Mouse (Mus musculus) hindbrain, postnatal 0 days (tissue): Measurements from ENCODE around the gene B4galt4. TPM values are rescaled to one million over a fixed set of nuclear protein-coding genes. Genes with fewer than 3 reads are reported as not detected.

Source experiments
- ATAC-seq: fragments of 200-750 bp; cut with Nextera tagmentation; 2 replicates; pipeline ENCODE4 v1.8.0; 2017; ENCODE audit warnings: mild to moderate bottlenecking, moderate TSS enrichment, moderate library complexity
- DNase-seq: peaks from one replicate; pipeline ENCODE4 v3.0.0-alpha.2; 2015; ENCODE audit warnings: low spot score
- H3K27ac ChIP-seq: fragments of 300-500 bp; sonication (generic); 2 replicates; pipeline ENCODE4 v1.5.1; 2014; ENCODE audit warnings: mild to moderate bottlenecking
- H3K27me3 ChIP-seq: fragments of 300-500 bp; sonication (generic); 2 replicates; pipeline ENCODE4 v1.6.1; 2014; ENCODE audit warnings: low read length, mixed read lengths; ENCODE audit not compliant: insufficient read depth
- H3K36me3 ChIP-seq: fragments of 300-500 bp; sonication (generic); 2 replicates; pipeline ENCODE4 v1.6.1; 2014; ENCODE audit warnings: low read length, mixed read lengths; ENCODE audit not compliant: insufficient read depth
- H3K4me1 ChIP-seq: fragments of 300-500 bp; sonication (generic); 2 replicates; pipeline ENCODE4 v1.6.1; 2014; ENCODE audit warnings: antibody characterized with exemption, low read length, mixed read lengths; ENCODE audit not compliant: insufficient read depth
- H3K4me2 ChIP-seq: fragments of 300-500 bp; sonication (generic); 2 replicates; pipeline ENCODE4 v1.6.1; 2014; ENCODE audit warnings: low read depth, mild to moderate bottlenecking, low read length, moderate library complexity, mixed read lengths
- H3K4me3 ChIP-seq: fragments of 300-500 bp; sonication (generic); 2 replicates; pipeline ENCODE4 v1.5.1; 2014; ENCODE audit warnings: low read length
- H3K9ac ChIP-seq: fragments of 300-500 bp; sonication (generic); replicated peaks from 2 replicates; pipeline ENCODE4 v1.6.1; 2014; ENCODE audit warnings: mild to moderate bottlenecking, low read length, moderate library complexity, mixed read lengths
- H3K9me3 ChIP-seq: fragments of 300-500 bp; sonication (generic); 2 replicates; pipeline ENCODE4 v1.6.1; 2016; ENCODE audit warnings: low read length, mixed read lengths
- CTCF ChIP-seq: IDR thresholded peaks from 2 replicates; pipeline ENCODE4 v1.5.1; 2016; ENCODE audit warnings: antibody characterized with exemption, control low read depth, low read depth
- WGBS: fragments of 180-500 bp; shearing (Covaris S2); extraction: QIAGEN DNeasy Blood & Tissue Kit; methylation state at CpG from one replicate; pipeline ENCODE4 v1.1.7; 2014; 5-methylcytosine and 5-hydroxymethylcytosine counted together
- polyA plus RNA-seq: library from polyadenylated mRNA; unstranded; fragments of >200 nt; fragmentation: Nextera tagmentation; extraction: Ambion mirVana; gene quantifications from 2 replicates; pipeline ENCODE4 v1.2.1, GENCODE M21; 2015
- total RNA-seq: library from RNA; depleted of rRNA; stranded (reverse); fragments of >200 nt; gene quantifications from 2 replicates; pipeline ENCODE4 v1.2.3, GENCODE M21; 2014

The B4galt4 gene
- total and polyA plus RNA-seq, 2 experiments from 2014 or later = 25.8 to 30.2 TPM

DNA sequence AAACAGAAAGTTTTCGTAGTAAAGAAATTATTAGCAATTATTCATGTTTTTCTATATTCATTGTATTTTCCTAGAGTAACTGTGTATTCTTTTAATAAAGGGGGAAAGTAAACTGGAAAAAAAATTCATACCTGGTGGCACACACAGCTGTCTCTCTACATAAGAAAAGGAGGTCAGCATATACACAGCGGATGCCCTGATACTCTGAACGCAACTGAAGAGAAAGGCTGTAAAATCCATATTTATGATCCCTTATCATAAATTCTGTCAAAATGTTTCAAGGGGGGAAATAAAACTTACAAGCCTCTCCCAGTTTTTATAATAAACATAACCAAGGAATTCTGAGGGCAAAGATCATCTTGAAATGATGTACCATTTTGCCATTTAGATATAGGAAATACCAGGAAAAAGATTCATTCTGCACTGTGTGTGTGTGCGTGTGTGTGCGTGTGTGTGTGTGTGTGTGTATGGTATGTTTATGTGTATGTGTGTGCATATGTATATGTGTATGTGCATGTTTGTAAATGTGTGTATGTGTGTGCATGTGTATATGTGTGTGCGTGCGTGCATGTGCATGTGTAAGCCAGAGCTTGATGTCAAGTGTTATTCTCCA is 39.0 kb downstream of the B4galt4 start:
- no peak overlapping the region for H3K27ac ChIP-seq
- H3K4me1 ChIP-seq = no peaks in the 10 kb centered on the region
- ATAC-seq (no peak), DNase-seq (no peak)
- 95% methylated on average over 7 of the region's 7 CpGs for WGBS
- H3K4me2 ChIP-seq = no peak overlapping the region
- no peak for TF ChIP-seq CTCF
- no peak overlapping the region for H3K9ac ChIP-seq
- H3K27me3 ChIP-seq = no peaks in the 10 kb centered on the region
- no peak overlapping the region for H3K4me3 ChIP-seq
- no peaks in the 10 kb centered on the region for H3K9me3 ChIP-seq
- H3K36me3 ChIP-seq = no peaks in the 10 kb centered on the region

DNA sequence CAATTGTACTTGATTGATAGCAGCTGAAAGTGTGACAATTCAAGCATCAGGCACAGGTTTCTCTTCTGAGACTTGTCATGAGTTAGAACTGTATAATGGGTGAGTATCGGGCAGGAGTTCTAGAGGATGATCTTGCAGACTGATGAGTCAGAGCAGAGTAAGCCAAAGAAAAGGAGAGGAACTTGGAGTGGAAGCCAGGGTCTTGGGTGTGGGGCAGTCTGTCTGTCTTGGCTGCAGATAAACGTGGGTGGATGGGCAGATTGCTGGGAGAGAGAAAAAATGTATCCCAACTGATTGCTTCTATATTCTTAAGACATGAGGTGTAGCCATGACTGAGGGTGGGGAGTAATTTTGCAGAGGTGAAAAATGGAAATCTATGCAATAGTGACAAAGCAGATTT is 39.9 kb downstream of the B4galt4 start:
- Histone ChIP-seq H3K4me3 (no peak overlapping the region), H3K4me2 (no peak overlapping the region), H3K27me3 (no peaks in the 10 kb centered on the region), H3K36me3 (no peaks in the 10 kb centered on the region), H3K27ac (no peak overlapping the region), H3K4me1 (no peaks in the 10 kb centered on the region), H3K9me3 (no peaks in the 10 kb centered on the region), H3K9ac (no peak overlapping the region)
- no peak for ATAC-seq
- TF ChIP-seq CTCF = no peak
- 73% methylated on average over 2 of the region's 2 CpGs for WGBS
- no peak for DNase-seq

DNA sequence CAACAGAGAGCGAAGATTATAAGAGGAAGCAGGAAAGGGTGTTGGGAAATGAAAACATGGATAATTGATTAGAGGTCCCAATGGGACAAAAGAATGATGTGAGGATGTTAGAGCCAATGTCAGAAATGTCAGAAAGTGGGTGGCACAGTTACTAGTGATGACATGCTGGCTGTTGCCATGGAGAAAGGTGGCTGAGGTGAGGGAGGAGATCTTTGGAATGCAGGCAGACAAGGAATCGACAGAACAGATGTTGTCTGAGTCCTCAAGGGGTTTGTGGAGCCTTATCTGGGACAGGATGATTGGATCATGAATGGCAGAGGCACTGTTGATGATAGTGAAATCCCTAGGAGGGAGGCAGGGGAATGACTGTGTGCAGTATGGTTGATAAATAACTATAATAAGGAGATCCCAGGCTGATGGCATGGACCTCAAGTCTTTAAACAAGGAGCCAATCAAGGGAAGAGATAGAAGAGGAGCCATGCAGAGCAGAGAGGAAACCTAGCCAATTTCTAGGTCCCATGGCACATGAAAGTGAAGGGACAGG is 40.5 kb downstream of the B4galt4 start:
- Histone ChIP-seq H3K9ac (no peak overlapping the region), H3K4me1 (no peaks in the 10 kb centered on the region), H3K4me2 (no peak overlapping the region), H3K36me3 (no peaks in the 10 kb centered on the region), H3K9me3 (no peaks in the 10 kb centered on the region), H3K27ac (no peak overlapping the region), H3K4me3 (no peak overlapping the region), H3K27me3 (no peaks in the 10 kb centered on the region)
- 44% methylated on average over 2 of the region's 2 CpGs for WGBS
- no peak for TF ChIP-seq CTCF
- ATAC-seq (no peak), DNase-seq (no peak)

DNA sequence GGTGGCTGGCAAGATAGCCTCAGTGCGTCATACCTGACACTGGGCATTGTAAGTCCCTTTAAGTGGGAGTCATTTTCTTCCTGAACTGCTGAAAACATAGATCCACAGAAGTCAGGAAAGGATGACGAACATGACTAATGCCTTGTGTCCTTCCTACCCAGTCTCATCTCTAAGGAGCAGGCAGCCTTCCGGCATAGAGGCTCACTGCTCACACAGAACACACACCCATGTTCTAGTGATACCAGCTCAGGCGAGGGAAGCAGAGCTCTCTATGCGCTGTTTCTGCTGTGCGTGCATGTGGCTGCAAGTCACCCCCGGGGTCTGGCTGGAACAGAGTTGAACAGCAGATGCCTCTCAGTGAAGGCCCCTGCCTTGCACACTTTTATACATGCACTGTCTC is 43.2 kb downstream of the B4galt4 start:
- H3K9me3 ChIP-seq = no peaks in the 10 kb centered on the region
- no peaks in the 10 kb centered on the region for H3K27me3 ChIP-seq
- H3K4me3 ChIP-seq = no peak overlapping the region
- H3K9ac ChIP-seq = no peak overlapping the region
- 70% methylated on average over 7 of the region's 7 CpGs for WGBS
- H3K4me2 ChIP-seq = no peak overlapping the region
- H3K36me3 ChIP-seq = no peaks in the 10 kb centered on the region
- no peaks in the 10 kb centered on the region for H3K4me1 ChIP-seq
- no peak for TF ChIP-seq CTCF
- no peak overlapping the region for H3K27ac ChIP-seq
- DNase-seq (no peak), ATAC-seq (no peak)

DNA sequence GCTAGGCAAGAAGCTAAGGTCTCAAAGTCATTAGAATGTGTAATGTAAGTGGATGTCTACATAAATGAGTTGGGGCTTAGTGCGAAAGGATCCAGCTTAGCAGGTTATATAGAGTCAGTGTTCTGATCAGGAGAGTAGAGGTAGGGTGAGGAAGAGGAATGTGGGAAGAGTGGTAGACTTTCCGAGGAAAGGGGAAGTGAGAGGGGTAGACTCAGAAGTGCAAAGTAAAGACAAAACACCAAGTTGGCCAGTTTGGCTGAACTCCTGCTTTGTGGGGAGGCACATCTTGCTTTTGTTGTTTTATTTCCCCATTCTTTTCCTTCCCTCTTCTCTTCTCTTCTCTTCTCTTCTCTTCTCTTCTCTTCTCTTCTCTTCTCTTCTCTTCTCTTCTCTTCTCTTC is 47.0 kb downstream of the B4galt4 start:
- H3K9me3 ChIP-seq = no peaks in the 10 kb centered on the region
- H3K4me3 ChIP-seq = no peak overlapping the region
- DNase-seq (no peak), ATAC-seq (no peak)
- H3K27ac ChIP-seq = no peak overlapping the region
- 83% methylated on average over 2 of the region's 2 CpGs for WGBS
- H3K27me3 ChIP-seq = no peaks in the 10 kb centered on the region
- H3K36me3 ChIP-seq = no peaks in the 10 kb centered on the region
- no peak for TF ChIP-seq CTCF
- no peak overlapping the region for H3K9ac ChIP-seq
- H3K4me1 ChIP-seq = no peaks in the 10 kb centered on the region
- no peak overlapping the region for H3K4me2 ChIP-seq

DNA sequence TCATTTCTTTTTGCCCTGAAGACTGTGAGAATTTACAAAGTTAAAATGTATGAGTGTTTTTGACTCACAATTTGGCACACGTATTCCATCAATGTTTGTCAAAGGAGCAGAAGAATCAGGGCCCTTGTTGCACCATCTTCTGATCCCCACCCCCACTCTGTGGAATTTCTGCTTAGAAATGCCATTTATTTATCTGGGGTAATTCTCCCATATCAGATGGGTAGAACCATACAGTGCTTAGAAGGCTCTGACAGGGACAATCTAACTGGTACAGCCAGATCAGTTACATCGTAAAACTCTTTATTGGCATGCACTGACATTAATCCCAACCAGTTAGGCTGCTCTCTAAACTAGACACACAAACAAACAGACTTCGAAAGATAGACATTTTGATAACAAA is 47.9 kb downstream of the B4galt4 start:
- DNase-seq (no peak), ATAC-seq (no peak)
- H3K4me3 ChIP-seq = no peak overlapping the region
- WGBS = 90% methylated on average over 3 of the region's 3 CpGs
- no peak for TF ChIP-seq CTCF
- H3K9ac ChIP-seq = no peak overlapping the region
- H3K9me3 ChIP-seq = no peaks in the 10 kb centered on the region
- H3K36me3 ChIP-seq = no peaks in the 10 kb centered on the region
- no peak overlapping the region for H3K4me2 ChIP-seq
- H3K4me1 ChIP-seq = no peaks in the 10 kb centered on the region
- no peaks in the 10 kb centered on the region for H3K27me3 ChIP-seq
- no peak overlapping the region for H3K27ac ChIP-seq

DNA sequence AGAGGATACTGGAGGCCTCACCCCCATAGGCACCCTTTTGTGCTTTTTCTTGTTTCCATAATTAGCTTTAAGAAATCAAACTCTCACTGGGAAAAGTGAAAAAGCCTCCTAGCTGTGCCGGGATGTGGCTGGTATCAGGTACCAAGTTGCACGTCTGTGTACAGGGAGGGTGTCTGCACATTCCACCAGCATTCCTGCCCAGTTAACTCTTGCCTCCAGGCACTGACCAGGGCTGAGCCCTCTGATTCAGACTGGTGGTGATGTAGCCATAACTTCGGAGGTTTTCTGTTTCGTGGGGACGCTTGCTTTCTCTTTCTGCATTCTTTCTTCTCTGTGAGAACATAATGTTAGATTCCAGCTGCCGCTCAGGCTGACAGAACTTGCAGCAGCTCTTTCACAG is 51.1 kb downstream of the B4galt4 start:
- 79% methylated on average over 6 of the region's 6 CpGs for WGBS
- H3K36me3 ChIP-seq = no peaks in the 10 kb centered on the region
- DNase-seq = no peak
- H3K27ac ChIP-seq = no peak overlapping the region
- H3K4me2 ChIP-seq = no peak overlapping the region
- H3K4me1 ChIP-seq = no peaks in the 10 kb centered on the region
- no peak overlapping the region for H3K9ac ChIP-seq
- no peaks in the 10 kb centered on the region for H3K9me3 ChIP-seq
- ATAC-seq = no peak
- no peak overlapping the region for H3K4me3 ChIP-seq
- no peak for TF ChIP-seq CTCF
- H3K27me3 ChIP-seq = no peaks in the 10 kb centered on the region
